Mouse (Mus musculus) kidney, postnatal 25 days (tissue): ENCODE results near the gene Fam178b.

Source experiments
- DNase-seq, 2 experiments: peaks; one replicate each; pipeline ENCODE4 v3.0.0; 2021; ENCODE audit warnings: mixed read lengths in 2 of 2

The Fam178b gene

GRCm38 (mm10) chr1:36559888-36560287 is 123.1 kb downstream of the Fam178b start:
- DNase-seq: no peak

GRCm38 (mm10) chr1:36559256-36559655 is 123.7 kb downstream of the Fam178b start:
- DNase-seq: peak in 1 of 2 experiments; percentile 45

GRCm38 (mm10) chr1:36558031-36558993 is 124.7 kb downstream of the Fam178b start, which contains the start of gene Sema4c:
Sema4c (minus strand) TSS chr1:36558349.
- DNase-seq: peak; percentile 75 to 87

- DNase-seq: peak; percentile 87 to 92
These were observed 125.4 kb downstream of the Fam178b start for GRCm38 (mm10) chr1:36557457-36558011.

GRCm38 (mm10) chr1:36556553-36557456 is 126.2 kb downstream of the Fam178b start:
- peak; percentile 91 to 93 for DNase-seq

- DNase-seq: peak in 1 of 2 experiments; percentile 31
These were observed 127.1 kb downstream of the Fam178b start for GRCm38 (mm10) chr1:36555798-36556395.

- peak; percentile 57 to 83 for DNase-seq
These were observed 128.2 kb downstream of the Fam178b start for GRCm38 (mm10) chr1:36554633-36555399.

- no peak for DNase-seq
These were observed 130.5 kb downstream of the Fam178b start for GRCm38 (mm10) chr1:36552506-36552905.

GRCm38 (mm10) chr1:36551904-36552303 is 131.1 kb downstream of the Fam178b start:
- no peak for DNase-seq

GRCm38 (mm10) chr1:36550075-36550863 is 132.7 kb downstream of the Fam178b start:
- DNase-seq: no peak

GRCm38 (mm10) chr1:36549491-36549890 is 133.5 kb downstream of the Fam178b start:
- DNase-seq: no peak

GRCm38 (mm10) chr1:36548771-36549170 is 134.2 kb downstream of the Fam178b start:
- DNase-seq: no peak

- DNase-seq: peak; percentile 69 to 74
These were observed 134.9 kb downstream of the Fam178b start for GRCm38 (mm10) chr1:36547981-36548598.

- DNase-seq: peak; percentile 99
These were observed 136.0 kb downstream of the Fam178b start, which contains the start of gene Ankrd39 for GRCm38 (mm10) chr1:36546888-36547471. Ankrd39 (minus strand) TSS chr1:36547445.

GRCm38 (mm10) chr1:36545845-36546600 is 137.0 kb downstream of the Fam178b start:
- DNase-seq: peak in 1 of 2 experiments; percentile 46

GRCm38 (mm10) chr1:36545382-36545781 is 137.6 kb downstream of the Fam178b start:
- no peak for DNase-seq

- no peak for DNase-seq
These were observed 140.1 kb downstream of the Fam178b start for GRCm38 (mm10) chr1:36542925-36543324.

GRCm38 (mm10) chr1:36541844-36542243 is 141.1 kb downstream of the Fam178b start:
- no peak for DNase-seq

GRCm38 (mm10) chr1:36540807-36541206 is 142.2 kb downstream of the Fam178b start:
- no peak for DNase-seq
